Mouse (Mus musculus) hindbrain, embryonic 12.5 days (tissue): Measurements from ENCODE around the gene Fam210b. TPM values are rescaled to one million over a fixed set of nuclear protein-coding genes. Genes with fewer than 3 reads are reported as not detected.

Source experiments
- ATAC-seq: fragments of 200-750 bp; cut with Nextera tagmentation; 2 replicates; pipeline ENCODE4 v1.8.0; 2017; ENCODE audit warnings: moderate TSS enrichment; ENCODE audit not compliant: low FRiP score
- H3K27ac ChIP-seq: fragments of 300-500 bp; sonication (generic); 2 replicates; pipeline ENCODE4 v1.5.1; 2016; ENCODE audit warnings: mild to moderate bottlenecking
- H3K27me3 ChIP-seq: fragments of 300-500 bp; sonication (generic); 2 replicates; pipeline ENCODE4 v1.6.1; 2016; ENCODE audit warnings: mild to moderate bottlenecking
- H3K36me3 ChIP-seq: fragments of 300-500 bp; sonication (generic); 2 replicates; pipeline ENCODE4 v1.6.1; 2016; ENCODE audit warnings: mild to moderate bottlenecking
- H3K4me1 ChIP-seq: fragments of 300-500 bp; sonication (generic); 2 replicates; pipeline ENCODE4 v1.6.1; 2016
- H3K4me2 ChIP-seq: fragments of 300-500 bp; sonication (generic); replicated peaks from 2 replicates; pipeline ENCODE4 v1.6.1; 2016; ENCODE audit warnings: mild to moderate bottlenecking
- H3K4me3 ChIP-seq: fragments of 300-500 bp; sonication (generic); 2 replicates; pipeline ENCODE4 v1.5.1; 2016; ENCODE audit warnings: mild to moderate bottlenecking
- H3K9ac ChIP-seq: fragments of 300-500 bp; sonication (generic); 2 replicates; pipeline ENCODE4 v1.6.1; 2016; ENCODE audit warnings: mild to moderate bottlenecking, moderate library complexity
- H3K9me3 ChIP-seq: fragments of 300-500 bp; sonication (generic); replicated peaks from 2 replicates; pipeline ENCODE4 v1.6.1; 2016; ENCODE audit warnings: mild to moderate bottlenecking
- WGBS: fragments of 180-500 bp; shearing (Covaris S2); methylation state at CpG from one replicate; pipeline ENCODE4 v1.1.7; 2016; 5-methylcytosine and 5-hydroxymethylcytosine counted together
- polyA plus RNA-seq: library from polyadenylated mRNA; unstranded; fragments of >200 nt; fragmentation: Nextera tagmentation; extraction: Ambion mirVana; gene quantifications from 2 replicates; pipeline ENCODE4 v1.2.1, GENCODE M21; 2016

Fam210b gene
- polyA plus RNA-seq, 1 experiment from 2014 or later = 33.1 TPM

DNA sequence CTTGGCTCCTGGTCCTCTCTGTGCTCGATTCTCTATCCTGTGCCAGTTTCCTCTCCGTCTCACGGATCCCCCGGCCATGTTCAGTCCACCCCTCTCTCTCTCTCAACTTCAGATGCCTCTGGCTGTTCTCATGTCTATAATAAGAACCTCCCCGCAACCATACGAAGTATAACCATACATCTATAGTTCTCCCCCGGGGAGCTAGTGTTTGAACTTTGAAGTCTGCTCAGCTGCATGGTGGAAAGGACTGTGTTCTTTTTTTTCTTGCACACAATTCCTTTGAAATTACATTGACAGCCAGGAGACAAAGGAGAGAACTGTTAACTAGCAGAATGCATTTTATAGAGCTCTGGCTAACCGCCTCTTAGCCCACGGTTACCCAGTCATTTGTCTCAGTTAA is 9.4 kb downstream of the Fam210b start:
- Histone ChIP-seq H3K4me3 (no peak overlapping the region), H3K4me2 (no peak overlapping the region), H3K27me3 (no peaks in the 10 kb centered on the region), H3K4me1 (peaks cover 4% of the 10 kb centered on the region; the same call in 1 of the 2 replicates), H3K27ac (0 out of 2 replicates have a peak overlapping the region, but pooled peaks have one; percentile 12), H3K36me3 (peaks cover 49% of the 10 kb centered on the region), H3K9ac (no peak overlapping the region), H3K9me3 (no peaks in the 10 kb centered on the region)
- ATAC-seq = no peak
- 77% methylated on average over 9 of the region's 9 CpGs for WGBS

DNA sequence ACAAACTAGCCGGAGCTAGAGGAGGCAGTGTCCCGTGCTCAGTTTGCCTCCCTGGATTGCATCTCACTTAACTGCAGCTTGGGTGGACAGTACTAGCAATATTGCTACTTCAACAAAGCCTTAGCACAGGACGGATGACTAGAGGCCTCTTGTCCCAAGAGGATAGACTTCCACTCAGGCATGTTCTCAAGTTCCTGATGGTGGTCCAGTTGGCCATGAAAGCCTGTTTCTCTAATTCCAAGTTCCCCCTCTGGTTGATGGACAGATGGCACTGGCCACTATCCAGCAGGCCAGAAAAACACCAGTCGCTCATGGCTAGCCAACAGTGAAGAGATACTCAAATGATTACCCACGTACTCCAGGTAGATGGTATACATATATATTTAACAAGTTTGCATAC is 10.5 kb downstream of the Fam210b start:
- Histone ChIP-seq H3K4me3 (no peak overlapping the region), H3K9me3 (no peaks in the 10 kb centered on the region), H3K4me1 (peaks cover 4% of the 10 kb centered on the region; the same call in 1 of the 2 replicates), H3K4me2 (no peak overlapping the region), H3K27me3 (no peaks in the 10 kb centered on the region), H3K36me3 (peaks cover 59% of the 10 kb centered on the region), H3K9ac (no peak overlapping the region), H3K27ac (no peak overlapping the region)
- WGBS = 87% methylated on average over 5 of the region's 5 CpGs
- ATAC-seq = no peak

DNA sequence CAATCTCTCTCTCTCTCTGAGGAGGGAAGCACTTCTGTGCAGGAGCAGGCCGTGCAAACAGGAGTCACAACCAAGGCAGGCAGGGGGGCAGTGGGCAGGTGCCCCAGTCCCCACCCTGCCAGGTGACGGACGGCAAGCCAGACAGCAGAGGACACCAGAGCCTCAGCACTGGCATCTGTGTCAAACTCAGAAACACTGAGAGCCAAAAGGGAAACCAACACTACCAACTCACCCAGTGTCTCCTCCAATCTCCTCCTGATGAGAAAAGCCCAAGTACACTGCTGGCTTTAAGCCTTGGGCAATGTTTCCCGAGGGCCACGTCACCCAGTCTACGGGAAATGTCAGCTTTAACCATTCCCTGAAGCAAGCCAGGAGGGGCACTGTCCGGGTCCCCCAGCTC is 17.8 kb downstream of the Fam210b start:
- no peak overlapping the region for H3K9ac ChIP-seq
- peaks cover 77% of the 10 kb centered on the region for H3K36me3 ChIP-seq
- H3K4me3 ChIP-seq = no peak overlapping the region
- no peak for ATAC-seq
- no peak overlapping the region for H3K4me2 ChIP-seq
- H3K4me1 ChIP-seq = peaks cover 4% of the 10 kb centered on the region; the same call in 1 of the 2 replicates
- H3K9me3 ChIP-seq = no peaks in the 10 kb centered on the region
- WGBS = 85% methylated on average over 7 of the region's 7 CpGs
- H3K27ac ChIP-seq = no peak overlapping the region
- no peaks in the 10 kb centered on the region for H3K27me3 ChIP-seq

DNA sequence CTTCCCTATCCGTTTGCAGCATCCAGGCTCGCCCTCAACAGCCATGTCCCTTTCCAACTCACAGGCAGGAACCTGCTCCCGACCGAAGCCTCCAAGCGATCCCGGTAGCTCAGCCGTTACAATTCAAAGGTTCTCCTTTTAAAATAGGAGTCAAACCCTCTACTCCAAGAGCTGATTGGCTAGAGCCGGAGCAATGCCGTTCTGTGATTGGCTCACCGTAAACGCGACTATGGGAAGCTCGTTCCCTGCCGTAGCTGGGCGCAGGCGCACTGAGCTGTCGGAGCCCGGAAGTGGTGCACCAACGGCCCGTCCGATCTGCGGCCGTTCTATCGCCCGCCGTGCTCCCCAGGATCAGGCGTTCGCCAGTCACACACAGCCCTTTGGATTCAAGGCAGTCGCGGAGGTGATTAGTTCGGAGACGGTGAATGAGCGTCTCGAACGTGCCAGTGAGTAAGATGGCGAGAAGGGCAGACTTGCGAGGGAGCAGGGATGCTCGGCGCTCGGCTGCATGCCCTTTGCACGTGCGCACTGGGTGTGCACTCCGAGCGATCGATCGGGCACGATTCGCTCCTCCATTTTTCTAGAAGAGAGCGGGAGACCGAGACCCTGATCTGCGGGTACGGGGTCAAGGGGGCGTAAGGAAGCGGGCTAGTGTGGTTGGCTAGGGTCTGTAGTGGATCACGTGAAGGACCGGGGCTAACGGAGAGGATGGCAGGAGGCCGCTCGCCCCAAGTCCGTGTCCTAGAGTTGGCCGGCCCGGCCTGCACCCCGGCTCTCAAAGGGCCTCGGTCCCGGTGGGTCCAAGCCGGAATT is 25.3 kb downstream of the Fam210b start, which contains the start of the genes Aurka and Cstf1:
TSS of gene Aurka (minus strand) at position 125 of the 813 bp plus-strand sequence.
TSS of gene Cstf1 (plus strand) at position 271 of the 813 bp plus-strand sequence.
- WGBS = under 1% methylated on average over 66 of the region's 66 CpGs
- H3K4me1 ChIP-seq = peaks cover 27% of the 10 kb centered on the region
- peaks cover 36% of the 10 kb centered on the region for H3K36me3 ChIP-seq
- peak within 1 kb of the TSS; percentile 84 for H3K4me2 ChIP-seq
- H3K9me3 ChIP-seq = no peaks in the 10 kb centered on the region
- H3K27ac ChIP-seq = peak within 1 kb of the TSS; percentile 83
- H3K9ac ChIP-seq = peak within 1 kb of the TSS; percentile 84
- peak; percentile 98 for ATAC-seq
- H3K4me3 ChIP-seq = peak within 1 kb of the TSS; percentile 85
- no peaks in the 10 kb centered on the region for H3K27me3 ChIP-seq

DNA sequence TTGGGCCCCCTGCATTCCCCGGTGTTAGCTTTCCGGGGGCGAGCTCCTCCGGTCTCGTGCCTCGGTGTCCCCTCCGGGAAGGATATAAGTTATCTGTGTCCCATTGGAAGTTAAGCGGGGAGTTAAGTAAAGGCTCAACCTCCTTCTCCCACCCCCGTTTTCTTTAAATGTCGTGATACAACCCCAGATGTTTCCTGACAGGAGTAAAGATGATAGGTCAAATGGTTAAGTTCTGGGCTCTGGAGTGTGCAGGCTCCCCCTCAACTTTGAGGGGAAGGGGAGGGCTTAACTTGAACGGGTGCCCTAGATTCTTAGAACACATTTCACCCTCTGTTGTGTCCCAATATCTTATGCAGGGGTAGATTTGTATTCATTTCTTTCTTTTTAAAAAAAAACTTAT is 25.9 kb downstream of the Fam210b start:
- Histone ChIP-seq H3K9me3 (no peaks in the 10 kb centered on the region), H3K27ac (no peak overlapping the region), H3K4me2 (peak overlapping the region; percentile 61), H3K4me1 (peaks cover 27% of the 10 kb centered on the region), H3K4me3 (peak overlapping the region; percentile 85), H3K27me3 (no peaks in the 10 kb centered on the region), H3K36me3 (peaks cover 42% of the 10 kb centered on the region), H3K9ac (peak overlapping the region; percentile 84)
- no peak for ATAC-seq
- WGBS = 0% methylated on average over 11 of the region's 11 CpGs

DNA sequence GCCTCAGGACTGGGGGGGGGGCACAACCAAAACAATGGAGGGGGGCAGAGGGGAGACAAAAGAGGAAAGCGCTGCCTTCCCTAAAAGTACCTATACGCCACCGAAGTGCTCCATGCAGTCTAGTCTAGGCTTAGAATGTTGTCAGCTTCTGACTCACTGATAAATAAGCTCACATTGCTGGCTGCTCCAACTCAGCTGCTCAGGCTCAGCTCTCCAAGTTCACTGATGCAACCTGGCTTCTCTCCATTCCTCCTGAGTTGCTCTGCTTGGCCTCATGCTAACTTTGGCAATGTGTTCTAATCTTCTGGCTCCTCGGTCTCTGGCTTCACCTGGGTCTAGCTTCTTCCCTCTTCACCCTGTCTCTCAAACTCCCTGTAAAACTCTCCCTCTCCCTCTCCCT is 31.2 kb downstream of the Fam210b start:
- no peaks in the 10 kb centered on the region for H3K9me3 ChIP-seq
- no peak overlapping the region for H3K27ac ChIP-seq
- no peak overlapping the region for H3K9ac ChIP-seq
- no peak overlapping the region for H3K4me2 ChIP-seq
- H3K27me3 ChIP-seq = no peaks in the 10 kb centered on the region
- 89% methylated on average over 4 of the region's 4 CpGs for WGBS
- no peak overlapping the region for H3K4me3 ChIP-seq
- H3K4me1 ChIP-seq = peaks cover 9% of the 10 kb centered on the region
- ATAC-seq = no peak
- peaks cover 85% of the 10 kb centered on the region for H3K36me3 ChIP-seq

DNA sequence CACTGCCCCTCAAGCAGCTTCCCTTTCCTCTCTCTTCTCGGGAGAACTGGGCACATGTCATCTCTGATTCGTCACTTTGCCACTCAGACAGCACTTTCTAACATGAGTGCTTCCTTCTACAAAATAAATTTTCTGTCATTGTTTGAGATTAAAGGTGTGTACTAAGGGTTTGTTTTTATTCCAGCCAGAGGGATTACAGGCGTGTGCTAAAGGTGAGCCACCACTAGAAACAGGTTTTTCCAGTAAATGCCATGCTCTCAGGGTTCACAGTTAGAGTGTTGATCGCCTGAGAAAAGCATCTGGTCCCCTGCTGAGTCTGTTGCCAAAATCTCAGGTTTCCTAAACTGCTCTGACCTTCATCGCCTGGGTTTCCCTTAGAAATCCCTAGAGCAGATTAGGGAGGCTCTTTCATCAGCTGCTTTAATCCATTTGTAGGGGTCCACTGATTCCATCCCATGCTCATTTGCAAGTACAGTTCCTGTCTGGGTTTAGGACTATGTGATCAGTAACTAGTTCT is 31.7 kb downstream of the Fam210b start:
- Histone ChIP-seq H3K9me3 (no peaks in the 10 kb centered on the region), H3K4me3 (no peak overlapping the region), H3K4me2 (no peak overlapping the region), H3K27me3 (no peaks in the 10 kb centered on the region), H3K36me3 (peaks cover 90% of the 10 kb centered on the region), H3K27ac (no peak overlapping the region), H3K4me1 (peaks cover 4% of the 10 kb centered on the region; the same call in 1 of the 2 replicates), H3K9ac (no peak overlapping the region)
- no peak for ATAC-seq
- 72% methylated on average over 5 of the region's 5 CpGs for WGBS

DNA sequence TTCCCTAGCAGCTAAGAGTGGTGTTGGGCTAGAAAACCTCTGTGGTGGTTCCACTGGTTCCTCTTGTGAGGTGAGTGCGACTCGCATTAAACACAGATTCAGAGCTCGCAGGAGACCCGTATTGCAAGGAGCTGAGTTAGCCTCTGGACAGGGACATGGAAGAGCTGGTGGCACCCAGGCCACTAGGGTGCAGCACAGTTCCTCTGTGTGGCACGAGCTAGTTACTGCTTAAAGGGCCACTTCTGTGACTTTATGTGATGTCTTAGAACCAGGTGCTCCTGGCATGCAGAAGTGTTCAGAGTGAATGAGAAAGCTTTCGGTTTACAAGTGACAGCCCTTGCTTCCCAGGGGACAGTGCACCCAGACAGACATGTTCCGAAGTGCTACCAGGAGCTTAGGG is 33.0 kb downstream of the Fam210b start:
- Histone ChIP-seq H3K4me2 (no peak overlapping the region), H3K36me3 (peaks cover 89% of the 10 kb centered on the region), H3K4me3 (no peak overlapping the region), H3K27ac (no peak overlapping the region), H3K4me1 (no peaks in the 10 kb centered on the region), H3K9ac (no peak overlapping the region), H3K9me3 (no peaks in the 10 kb centered on the region), H3K27me3 (no peaks in the 10 kb centered on the region)
- WGBS = 79% methylated on average over 7 of the region's 7 CpGs
- ATAC-seq = no peak

DNA sequence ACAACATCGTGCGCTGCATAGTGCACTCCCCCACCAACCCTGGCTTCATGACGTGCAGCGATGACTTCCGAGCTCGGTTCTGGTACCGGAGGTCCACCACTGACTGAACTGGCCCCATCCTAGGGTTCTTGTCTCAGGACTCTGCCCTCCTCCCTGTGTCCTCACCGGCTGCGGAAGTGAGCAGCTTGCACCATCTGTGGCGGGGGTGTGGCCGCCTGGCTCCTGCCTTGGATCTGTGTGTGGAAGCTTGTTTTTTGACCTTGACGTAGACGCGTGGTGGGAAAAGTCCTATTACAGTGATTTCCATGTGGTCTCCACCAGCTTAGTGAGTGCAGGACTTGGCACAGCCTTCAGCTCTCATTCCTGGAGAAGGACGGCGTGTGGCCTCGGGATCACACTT is 35.1 kb downstream of the Fam210b start:
- no peak overlapping the region for H3K27ac ChIP-seq
- H3K36me3 ChIP-seq = peaks cover 69% of the 10 kb centered on the region
- WGBS = 94% methylated on average over 17 of the region's 17 CpGs
- no peaks in the 10 kb centered on the region for H3K9me3 ChIP-seq
- no peak for ATAC-seq
- no peaks in the 10 kb centered on the region for H3K4me1 ChIP-seq
- no peak overlapping the region for H3K4me2 ChIP-seq
- no peak overlapping the region for H3K4me3 ChIP-seq
- H3K9ac ChIP-seq = no peak overlapping the region
- no peaks in the 10 kb centered on the region for H3K27me3 ChIP-seq

DNA sequence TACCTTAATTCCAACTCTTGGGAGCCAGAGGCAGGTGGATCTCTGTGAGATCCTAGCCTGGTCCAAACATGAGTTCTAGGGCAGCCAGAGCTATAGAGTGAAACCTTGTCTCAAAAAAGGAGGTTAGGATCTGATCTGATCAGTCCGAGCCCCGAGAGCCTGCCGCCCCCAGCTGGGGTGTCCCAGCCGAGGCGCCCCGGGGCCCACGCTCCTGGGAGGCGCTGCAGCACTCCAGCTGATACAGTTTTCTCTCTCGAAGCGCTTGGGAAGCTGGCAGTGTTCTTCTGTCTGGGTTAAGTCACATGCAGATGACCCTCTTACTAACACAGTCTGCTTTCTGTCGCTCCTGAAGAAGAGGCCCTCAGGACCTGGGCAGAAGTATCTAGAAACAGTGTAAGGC is 36.0 kb downstream of the Fam210b start:
- Histone ChIP-seq H3K36me3 (peaks cover 61% of the 10 kb centered on the region), H3K9ac (no peak overlapping the region), H3K4me3 (no peak overlapping the region), H3K27me3 (no peaks in the 10 kb centered on the region), H3K4me2 (no peak overlapping the region), H3K9me3 (no peaks in the 10 kb centered on the region), H3K27ac (no peak overlapping the region), H3K4me1 (no peaks in the 10 kb centered on the region)
- 92% methylated on average over 11 of the region's 11 CpGs for WGBS
- ATAC-seq = no peak

DNA sequence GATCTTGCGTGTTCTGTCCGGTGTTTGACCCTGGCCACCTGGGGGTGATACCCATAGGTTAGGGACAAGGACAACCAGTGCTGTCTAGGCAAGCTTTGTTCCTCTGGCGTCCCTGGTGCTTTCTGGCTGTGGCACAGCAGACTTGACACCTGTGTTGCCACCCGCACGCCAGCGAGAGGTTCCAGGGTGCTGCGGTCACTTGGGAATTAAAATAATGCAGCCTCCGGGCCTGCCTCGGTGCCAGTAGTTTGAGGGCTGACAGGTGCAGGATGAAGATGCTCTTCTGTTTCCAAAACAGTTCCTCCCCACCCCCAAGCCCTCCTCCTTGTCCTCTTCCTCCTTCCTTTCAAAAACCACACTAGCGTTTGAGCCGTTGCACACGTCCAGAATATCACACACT is 36.5 kb downstream of the Fam210b start:
- no peaks in the 10 kb centered on the region for H3K4me1 ChIP-seq
- no peak for ATAC-seq
- no peak overlapping the region for H3K4me2 ChIP-seq
- no peaks in the 10 kb centered on the region for H3K27me3 ChIP-seq
- no peak overlapping the region for H3K4me3 ChIP-seq
- WGBS = 89% methylated on average over 12 of the region's 12 CpGs
- H3K9ac ChIP-seq = no peak overlapping the region
- H3K36me3 ChIP-seq = peaks cover 56% of the 10 kb centered on the region
- no peaks in the 10 kb centered on the region for H3K9me3 ChIP-seq
- H3K27ac ChIP-seq = no peak overlapping the region

DNA sequence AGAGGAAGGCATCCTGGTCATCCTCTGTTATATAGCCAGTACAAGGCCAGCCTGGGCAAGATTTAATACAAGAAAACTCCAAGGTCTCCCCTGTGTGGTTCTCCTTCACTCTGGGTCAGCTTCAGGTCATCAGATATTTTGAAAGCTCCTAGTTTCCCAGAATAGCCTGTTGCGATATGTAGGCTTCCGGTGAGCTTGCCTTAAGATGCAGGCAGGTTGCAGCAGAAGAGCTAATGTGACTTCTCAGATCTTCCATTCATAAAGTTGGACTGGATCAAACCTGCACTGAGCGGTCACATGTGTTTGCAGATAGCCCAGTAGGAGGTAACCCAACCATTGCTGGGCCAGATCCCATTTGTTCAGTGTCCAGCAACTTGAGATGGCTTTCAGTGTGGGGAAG is 39.4 kb downstream of the Fam210b start:
- Histone ChIP-seq H3K4me1 (no peaks in the 10 kb centered on the region), H3K27ac (no peak overlapping the region), H3K4me3 (no peak overlapping the region), H3K36me3 (peaks cover 29% of the 10 kb centered on the region), H3K9ac (no peak overlapping the region), H3K9me3 (no peaks in the 10 kb centered on the region), H3K4me2 (no peak overlapping the region), H3K27me3 (no peaks in the 10 kb centered on the region)
- ATAC-seq = no peak
- 92% methylated on average over 3 of the region's 3 CpGs for WGBS

DNA sequence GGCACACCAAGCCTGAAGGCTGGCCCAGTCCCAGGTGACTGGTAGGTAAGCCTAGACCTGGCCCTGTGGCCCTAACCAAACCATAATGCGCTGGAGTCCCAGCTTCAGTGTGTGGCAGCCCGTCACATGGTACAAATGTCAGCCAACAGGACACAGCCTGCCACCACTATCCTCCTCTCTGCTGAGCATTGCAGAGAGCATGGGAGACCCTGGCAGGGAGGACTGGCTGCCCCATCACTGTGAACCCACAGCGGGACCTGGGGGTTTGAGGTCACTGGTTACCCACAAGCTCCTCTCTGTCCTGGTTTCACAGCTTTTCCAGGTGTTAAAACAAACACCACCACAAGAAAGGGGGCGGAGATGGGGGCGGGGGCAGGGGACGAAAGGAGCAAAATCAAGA is 45.0 kb downstream of the Fam210b start:
- no peaks in the 10 kb centered on the region for H3K36me3 ChIP-seq
- no peak overlapping the region for H3K4me2 ChIP-seq
- ATAC-seq = no peak
- H3K27me3 ChIP-seq = no peaks in the 10 kb centered on the region
- no peaks in the 10 kb centered on the region for H3K9me3 ChIP-seq
- no peak overlapping the region for H3K9ac ChIP-seq
- no peaks in the 10 kb centered on the region; the same call in 1 of the 2 replicates for H3K4me1 ChIP-seq
- WGBS = 50% methylated on average over 6 of the region's 6 CpGs
- no peak overlapping the region for H3K4me3 ChIP-seq
- no peak overlapping the region for H3K27ac ChIP-seq
